Mouse (Mus musculus): Measurements from ENCODE around the gene Chrna1.

Chrna1 gene

DNA sequence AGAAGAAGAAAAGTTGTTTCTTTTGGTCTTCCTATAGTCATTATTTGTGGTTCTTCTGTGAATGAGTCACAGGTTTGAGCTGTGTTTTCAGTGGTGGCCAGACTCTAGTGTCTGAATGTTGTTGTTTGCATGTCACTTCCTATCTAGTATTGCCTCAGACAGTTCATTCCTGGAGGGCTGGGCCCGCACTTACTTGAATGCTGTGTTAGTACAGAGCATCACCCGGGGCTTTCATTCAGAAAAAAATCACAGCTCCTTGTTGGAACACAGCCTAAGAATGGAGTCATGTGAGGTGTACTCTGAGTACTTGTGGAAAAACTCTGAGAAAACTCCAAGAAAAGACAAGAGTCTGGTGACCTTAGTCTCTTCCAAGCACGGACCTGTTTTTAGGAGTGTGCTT is 27.2 kb downstream of the Chrna1 start:
- DNase-seq, result no peak

DNA sequence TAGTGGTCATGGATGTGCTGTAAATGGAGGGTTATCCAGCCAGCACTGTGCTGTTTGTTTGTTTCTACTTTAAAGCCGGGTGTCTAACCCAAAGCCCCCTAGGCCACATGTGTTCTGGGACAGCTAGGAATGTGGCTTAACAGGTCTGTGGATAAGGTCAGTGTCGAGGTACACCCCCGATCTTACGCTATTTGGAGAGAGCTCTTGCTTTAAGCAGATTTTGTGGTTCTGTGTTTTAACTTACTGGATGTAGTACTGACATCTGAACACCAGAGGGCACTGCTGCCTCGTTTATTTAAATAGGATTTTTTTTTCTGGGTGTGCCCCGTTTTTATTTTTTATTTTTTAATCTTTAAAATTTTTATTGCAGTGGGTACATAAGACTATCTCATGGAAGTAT is 29.4 kb downstream of the Chrna1 start:
- peak; percentile 34 for DNase-seq

DNA sequence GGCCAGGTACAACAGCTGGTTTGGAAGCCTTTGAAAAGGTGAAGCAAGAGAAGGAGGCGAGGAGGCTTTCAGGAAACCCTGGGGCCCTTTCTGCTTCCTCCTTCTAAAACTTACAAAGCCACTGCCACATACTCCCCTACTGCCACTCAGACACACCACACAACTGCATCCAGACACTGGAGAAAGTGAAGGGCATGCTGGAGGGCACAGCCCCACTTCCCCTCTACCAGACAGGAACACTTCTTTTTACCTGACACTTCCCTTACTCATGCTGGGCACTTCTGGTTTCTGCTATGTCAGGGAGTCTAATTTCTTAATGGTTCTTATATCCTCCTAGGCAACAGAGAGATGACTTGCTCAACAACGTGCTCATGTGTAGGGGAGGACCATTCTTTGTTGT is 31.6 kb downstream of the Chrna1 start:
- DNase-seq, result no peak

DNA sequence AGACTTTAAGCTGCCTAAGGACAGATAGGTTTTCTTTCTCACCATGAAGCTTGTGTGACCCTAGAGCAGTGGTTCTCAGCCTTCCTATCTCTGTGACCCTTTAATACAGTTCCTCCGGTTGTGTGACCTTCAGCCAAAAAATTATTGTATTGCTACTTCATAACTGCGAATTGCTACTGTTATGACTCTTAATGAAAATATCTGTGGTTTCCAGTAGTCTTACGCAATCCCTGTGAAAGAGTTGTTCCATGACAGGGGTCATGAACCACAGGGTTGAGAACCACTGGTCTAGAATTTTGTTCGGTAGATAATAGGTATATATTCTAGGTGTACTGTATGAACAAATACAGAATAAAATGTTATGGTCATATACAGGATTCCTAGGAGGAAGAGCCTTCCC is 32.9 kb downstream of the Chrna1 start:
- DNase-seq, result no peak

DNA sequence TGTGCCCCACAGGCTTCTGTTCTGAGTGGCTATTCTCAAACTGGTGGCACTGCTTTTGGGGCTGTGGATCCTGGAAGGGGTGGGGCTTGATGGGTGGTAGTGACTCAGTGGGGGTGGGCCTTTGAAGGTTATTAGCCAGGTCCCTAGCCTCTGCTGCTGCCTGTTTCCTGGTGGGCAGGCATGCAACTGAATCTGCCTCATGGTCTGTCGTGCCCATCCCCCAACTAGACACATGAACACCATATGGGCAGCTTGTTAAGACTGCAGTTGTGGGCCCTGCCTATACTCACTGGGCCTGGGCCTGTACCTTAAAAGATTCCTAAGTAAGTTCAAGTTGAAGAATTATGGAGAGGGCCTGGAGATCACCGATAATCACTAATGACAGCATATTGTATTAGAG is 34.6 kb downstream of the Chrna1 start:
- DNase-seq, result no peak

DNA sequence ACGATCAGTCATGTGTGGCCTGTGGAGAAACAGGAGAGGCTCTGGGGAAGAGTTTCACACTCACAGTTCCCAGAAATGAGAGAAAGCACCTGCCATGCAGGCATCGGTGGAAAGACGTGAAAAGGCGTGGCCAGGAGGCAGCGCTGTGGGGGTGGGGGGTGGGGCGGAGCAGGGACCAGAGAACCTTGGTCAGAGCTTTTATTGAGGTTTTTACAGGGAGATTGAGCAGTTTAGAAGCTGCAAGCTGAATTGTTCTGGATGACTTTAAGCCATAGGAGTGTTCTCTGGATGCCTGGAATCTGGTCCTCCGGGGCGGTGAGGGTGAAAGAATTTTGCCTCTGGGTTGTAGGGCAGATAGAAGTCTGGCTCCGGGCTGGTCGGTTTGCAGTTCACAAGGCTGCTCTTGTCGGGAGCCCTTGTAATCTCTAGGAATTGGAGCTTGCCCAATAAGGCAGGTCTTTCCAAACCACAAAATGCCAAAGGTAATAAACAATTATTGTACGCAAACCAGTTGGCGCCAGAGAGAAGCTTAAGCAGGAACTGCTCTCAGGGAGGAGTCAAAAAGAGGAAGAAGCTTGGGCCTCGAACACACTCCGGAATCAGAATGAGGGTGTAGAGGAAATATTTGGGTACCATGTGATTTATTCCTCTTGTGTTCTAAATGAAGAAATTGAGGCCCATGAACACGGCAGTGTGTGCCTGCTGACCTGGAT is 39.5 kb downstream of the Chrna1 start:
- peak; percentile 23 for DNase-seq

DNA sequence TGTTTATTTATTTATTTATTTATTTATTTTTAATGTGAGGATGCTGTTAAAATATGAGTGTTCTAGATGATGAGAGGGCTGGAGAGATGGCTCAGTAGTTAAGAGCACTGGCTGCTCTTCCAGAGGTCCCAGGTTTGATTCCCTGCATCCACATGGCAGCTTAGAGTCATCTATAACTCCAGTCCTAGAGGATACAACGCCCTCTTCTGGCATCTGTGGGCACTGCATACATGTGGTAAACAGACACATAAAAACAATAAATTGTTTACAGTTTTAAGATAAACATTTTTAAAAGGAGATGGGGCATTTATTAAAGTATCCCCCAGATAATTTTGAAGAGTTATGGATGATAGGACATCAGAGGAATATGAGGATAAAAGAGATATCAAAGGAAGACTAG is 40.4 kb downstream of the Chrna1 start:
- DNase-seq, result peak; percentile 32

DNA sequence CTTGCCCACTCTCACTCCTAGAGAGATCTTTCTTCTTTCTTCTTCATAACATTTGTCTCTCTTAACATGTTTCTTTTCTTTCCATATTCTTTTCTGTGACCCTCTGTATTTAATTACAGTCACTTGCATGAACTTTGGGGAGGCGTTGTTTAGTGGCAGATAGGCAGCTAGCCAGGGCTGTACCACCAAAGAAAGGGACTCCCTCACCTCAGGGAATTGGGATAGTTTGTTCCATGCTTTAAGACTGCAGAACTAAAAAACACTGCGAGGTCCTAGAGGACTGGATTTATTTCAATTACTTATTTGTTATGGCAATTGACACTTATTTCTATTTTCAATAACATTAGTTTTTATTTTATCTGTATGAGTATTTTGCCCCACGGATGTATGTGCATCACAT is 41.0 kb downstream of the Chrna1 start:
- no peak for DNase-seq

DNA sequence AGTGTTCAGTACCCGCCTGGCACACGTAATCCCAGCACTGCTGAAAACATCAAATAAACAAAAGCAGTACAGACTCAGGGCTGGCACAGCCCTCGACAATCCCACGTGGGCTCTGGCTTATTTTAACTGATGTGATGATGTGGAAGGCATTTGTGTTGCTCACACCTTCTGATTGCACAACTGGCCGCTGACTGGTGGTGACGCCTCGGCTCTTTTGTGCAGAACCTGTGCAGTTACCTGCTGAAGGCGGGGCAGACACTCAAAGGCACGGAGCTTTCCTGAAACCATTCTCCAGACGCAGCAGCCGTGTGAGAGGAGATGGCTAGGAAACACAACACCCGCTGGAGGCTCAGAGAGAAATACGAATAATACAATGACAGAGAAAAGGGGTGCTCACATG is 41.5 kb downstream of the Chrna1 start:
- no peak for DNase-seq

DNA sequence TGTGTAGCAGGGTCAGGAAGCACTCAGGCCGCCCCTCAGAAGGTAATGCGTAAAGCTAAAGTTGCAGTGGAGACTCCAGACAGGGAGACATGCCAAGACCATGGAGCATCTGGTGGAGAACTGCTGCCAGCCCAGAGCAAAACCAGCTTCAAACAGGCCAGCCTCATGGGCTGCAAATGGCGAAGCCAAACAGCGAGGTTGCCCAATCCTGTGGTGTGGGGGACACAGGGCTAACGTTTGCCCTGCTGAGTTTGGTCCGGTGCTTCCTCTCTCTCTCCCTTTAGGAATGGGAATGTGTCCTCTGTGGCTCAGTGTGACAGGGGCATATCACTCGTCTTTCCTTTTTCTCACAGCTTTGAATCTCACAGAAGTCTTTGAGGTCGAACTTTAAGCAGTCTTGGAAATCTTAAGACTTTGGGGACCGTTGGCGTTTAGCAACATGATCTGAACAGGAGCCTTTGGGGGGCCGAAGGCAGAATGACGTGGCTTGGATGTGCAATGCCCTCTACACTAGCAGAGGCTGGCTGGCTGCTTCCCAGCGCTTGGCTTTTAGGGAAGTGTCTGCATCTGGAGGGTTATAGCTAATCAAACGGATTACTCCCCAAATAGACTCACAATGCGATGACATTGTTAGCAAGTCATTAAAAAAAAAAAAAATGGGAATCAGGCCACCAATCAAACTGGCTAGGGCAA is 43.9 kb downstream of the Chrna1 start:
- no peak for DNase-seq

DNA sequence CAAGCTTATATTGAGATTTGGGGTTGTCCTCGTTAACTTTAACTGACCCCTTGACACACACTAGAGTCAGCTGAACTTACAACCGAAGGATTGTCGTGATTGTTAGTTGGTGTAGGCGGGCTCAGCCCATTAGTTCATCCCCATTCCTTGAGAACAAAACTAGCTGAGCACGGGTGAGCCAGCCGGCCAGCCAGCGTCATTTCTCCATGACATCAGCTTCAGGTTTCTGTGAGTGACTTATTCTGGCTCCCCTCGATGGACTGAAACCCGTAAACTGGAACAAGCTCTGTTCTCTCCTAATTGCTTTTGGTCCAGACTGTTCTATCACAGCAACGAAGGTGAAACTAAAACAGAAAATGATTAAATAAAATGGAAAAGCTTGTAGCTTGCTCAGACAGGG is 45.4 kb downstream of the Chrna1 start:
- no peak for DNase-seq

DNA sequence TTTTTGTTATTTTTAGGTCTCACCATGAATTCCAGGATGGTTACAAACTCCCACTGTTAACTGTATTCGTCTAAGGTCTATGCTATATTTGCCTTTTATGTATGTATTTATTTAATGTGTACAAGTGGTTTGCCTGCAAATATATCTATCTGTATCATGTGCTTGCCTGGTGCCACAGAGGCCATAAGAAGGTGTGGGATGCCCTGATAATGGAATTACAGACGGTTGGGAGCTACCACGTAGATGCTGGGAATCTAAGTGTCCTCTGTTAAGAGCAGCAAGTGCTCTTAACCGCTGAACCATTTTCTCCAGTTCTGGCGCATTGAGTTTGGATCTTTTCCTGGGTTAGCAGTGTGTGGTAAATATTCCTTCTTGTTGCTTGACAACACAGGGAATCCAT is 49.7 kb downstream of the Chrna1 start:
- peak; percentile 46 for DNase-seq

DNA sequence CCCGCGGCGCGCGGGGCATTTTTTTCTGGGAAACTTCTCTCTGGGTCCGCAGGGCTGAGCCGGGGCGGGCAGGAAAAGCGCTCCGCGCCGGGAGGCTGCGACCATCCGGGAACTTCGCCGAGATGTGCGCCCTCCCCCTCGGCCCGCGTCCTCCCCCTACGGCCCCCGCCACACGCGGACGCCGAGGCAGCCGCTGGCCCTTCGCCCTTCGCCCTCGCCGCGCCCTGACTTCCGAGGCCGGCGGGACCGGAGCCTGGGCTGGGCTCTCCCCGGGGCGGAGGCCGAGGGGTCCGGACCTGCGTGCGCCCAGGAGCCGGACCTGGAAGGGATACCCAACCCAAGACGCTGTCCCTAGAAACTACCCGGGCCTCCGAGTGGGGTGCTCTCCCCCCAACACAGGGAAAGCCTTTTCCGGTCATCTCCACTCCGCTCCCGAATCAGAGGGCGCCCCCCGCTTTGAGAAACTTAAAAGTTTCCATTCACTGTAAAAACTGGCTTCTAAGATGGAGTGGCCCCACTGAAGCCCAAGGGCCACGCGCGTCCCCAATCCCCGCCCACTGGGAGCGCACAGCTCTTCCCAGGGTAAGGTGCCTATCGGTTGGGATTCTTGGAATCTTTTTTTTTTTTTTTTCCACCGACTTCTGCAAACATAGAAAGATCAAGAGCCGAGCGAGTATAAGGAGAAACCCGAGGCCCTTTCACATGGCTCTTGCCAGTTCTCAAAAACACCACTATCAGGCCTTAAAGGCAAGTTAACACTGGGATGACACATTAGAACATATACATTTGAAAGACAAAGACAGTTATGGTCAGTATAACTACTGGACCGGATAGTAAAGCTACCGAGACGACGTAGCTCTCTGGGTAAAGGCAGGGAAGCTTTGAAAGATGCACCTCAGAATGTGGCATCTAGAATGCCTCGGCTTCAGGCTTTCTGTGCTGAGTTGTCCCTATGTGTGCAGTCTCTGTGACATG is 50.5 kb downstream of the Chrna1 start, which contains the start of gene Wipf1:
TSS of gene Wipf1 (minus strand) at position 379 of the 975 bp plus-strand sequence.
- peak; percentile 67 for DNase-seq

DNA sequence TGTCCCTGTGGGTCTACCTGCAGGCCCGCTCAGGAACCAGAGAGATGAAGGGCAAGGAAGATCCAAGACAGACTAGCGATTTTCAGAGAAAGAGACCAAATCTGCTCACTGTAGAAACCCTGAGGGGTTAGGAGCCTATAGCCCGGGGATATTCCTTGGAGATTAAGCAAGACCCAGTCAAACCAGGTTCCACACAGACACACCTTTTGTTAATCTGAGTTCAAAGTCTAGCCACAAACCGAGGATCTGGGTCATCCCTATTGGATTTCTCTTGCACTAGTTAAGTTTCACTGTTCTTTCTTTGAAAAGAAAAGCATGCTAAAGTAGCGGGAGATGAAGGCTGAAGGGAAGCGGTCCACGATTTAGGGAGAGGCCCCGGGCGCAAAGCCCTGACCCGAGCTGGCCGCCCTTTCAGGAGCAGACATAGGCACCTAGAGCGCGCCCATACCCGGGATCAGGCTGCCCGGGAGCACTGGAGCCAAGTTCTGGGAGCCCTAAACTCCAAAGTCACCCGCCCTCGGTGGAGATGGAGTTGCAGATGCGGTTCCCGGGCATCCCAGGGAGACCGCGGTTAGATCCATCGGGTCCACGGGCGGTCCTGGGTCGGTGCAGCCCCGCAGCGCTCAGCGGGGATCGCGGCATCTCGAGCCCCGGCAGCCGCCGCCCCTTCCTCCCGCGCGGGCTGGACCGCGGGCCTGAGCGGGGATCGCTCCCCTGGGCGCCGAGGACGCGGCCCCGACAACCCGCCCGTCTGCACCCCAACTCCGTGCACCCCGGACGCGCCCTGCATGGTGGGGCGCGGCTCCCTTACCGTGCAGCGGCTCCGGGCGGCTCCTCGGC is 51.4 kb downstream of the Chrna1 start:
- peak; percentile 30 for DNase-seq

DNA sequence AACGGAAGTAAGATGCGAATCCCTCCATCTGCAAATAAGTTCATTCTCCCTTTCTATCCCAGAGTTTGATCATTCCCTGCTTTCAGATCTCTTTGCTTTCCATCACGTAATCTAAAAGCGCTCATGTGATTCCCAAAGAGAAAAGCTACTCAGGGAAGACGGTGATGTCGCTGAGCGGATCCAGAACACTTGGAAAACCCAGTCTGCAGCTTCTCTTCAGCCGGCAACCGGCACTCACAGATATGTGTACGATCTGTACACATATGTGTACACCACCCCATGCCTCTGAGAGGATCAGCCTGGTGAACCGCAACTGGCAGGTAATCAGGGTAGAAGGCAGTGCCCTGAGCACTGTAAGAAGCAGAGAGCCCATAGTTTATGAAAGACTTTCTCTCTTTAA is 52.2 kb downstream of the Chrna1 start:
- DNase-seq, result no peak

DNA sequence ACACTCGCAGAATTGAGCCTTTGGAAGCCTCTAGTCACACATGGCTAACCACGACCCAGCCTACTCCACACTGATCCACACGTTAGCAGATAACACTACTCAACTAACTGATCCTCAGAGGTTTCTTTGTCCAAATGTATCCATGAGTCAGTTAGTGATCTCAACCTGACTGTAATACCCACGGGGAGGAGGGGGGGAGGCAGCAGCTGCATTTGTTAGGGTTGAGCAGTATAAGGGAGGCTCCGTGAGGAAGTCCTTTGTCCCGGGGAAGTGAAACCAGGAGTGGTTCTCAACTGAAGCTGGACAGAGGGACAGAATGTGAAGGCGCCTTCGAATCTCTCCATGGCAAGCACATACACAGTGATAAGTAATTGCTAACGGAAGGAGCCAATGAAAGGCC is 53.4 kb downstream of the Chrna1 start:
- DNase-seq, result no peak

DNA sequence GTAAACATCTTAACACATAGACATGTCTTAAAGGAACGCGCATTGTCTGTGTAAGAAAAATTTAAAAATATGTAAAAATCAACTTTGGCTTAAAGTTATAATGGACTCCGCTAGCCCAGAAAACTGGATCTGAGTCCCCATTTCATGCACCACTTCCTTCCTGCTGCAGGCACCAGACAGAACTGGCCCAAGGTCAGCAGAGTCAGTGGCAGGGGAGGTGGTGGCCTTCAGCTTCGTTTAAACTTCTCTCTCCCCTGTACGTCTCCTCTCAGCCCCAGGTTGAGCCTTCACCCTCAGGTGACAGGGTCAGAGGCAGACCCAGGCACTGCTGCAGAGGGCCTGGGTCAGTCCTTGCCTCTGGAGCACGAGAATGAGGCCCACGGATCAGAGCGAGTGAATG is 57.2 kb downstream of the Chrna1 start:
- DNase-seq, result no peak

DNA sequence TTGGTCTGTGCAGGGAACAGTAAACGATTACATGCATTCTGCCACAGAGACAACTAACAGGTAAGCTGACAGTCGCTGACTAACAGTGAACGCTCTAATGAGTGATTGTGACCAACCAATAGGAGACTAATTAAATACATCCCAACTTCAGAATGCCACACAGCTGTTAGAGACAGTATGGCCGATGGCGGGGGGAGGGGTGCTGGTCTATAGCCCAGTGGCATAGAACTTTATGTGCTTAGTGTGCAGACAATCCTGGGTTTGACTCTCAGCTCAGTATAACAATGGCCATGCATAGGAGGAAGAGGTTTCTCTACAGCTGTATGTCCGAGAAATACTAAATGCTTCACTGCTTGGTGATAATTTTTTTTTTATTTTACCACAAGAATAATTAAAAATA is 57.8 kb downstream of the Chrna1 start:
- no peak for DNase-seq

DNA sequence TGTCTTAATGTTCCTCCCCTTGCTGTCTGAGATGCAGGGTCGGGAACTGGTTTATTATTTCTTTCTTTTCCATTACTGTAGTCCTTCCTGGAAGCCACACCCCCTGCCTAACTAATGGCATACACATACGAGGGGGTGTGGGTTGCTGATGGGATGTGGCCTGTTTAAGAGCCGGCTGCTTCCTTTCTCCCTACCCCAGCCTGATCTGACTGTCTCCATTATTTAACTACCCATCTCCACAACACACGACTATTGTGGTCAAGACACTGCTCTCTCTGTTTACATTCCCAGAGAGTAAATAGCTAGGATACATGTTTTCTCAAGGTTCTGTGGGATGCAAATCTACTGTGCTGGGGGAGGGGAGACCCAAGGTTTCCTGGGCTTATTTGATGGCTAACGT is 58.4 kb downstream of the Chrna1 start:
- no peak for DNase-seq

DNA sequence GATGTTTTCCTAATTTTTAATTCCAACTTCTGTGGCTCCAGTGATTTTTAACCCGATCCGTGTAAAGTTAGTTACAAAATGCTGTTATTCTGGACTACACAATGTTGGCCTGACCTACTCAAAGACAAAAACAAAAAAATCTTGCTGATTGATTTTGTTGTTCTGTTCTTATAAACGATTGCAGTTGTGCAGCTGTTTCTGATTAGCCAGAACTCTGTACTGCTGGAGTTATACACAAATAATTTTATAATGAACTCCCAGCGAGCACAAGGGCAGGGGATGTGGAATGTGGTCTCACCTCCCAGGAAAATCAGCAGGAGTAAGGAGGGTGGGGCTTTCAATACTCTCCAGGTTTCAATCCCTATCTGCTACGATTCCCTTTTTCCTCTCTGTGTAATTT is 61.2 kb downstream of the Chrna1 start:
- DNase-seq, result no peak

DNA sequence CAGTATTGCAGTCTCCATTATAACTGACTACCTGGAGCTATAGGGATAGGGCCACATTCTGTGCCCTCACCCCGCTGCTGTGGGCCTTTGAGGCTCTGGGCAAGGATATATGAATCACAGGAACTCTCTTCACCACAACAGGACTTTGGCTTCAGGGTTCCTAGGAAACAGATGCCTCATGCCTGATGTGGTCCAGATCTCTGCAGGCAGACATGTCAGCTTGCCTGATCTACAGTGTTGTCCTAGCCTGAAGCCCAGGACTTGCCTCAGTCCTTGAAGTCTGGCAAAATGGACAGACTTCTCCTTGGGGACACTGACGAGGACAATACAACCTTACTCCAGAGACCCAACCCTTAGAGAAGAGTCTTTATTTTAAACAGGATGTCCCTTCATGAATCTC is 61.8 kb downstream of the Chrna1 start:
- no peak for DNase-seq

DNA sequence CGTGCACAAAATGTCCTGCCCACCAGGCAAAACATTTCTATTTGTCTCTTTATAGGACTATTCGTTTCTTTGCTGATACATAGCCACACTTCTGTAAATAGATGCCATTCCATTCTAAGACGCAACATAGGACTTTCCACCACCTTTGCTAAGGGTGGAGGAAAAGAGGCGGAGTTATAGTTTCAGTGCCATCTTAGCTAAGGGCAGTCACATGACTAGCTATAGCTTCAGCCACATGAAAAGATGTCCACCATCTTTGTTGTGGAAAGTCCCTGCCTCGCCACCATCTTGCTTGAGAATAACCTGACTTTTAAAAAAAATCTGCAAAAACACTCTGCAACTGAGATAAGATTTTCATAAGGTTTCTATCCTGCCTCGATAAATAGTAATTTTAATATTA is 66.0 kb downstream of the Chrna1 start:
- no peak for DNase-seq
